Mouse (Mus musculus) E14TG2a.4 (cell line): ENCODE measurements around the gene Odaph.
"Not testable (repeated sequence)": the region's sequence is repeated elsewhere in the genome, so short reads cannot be mapped to it uniquely, and the experiment has no call there.

Experiments used
- H3K27me3 ChIP-seq: 2 replicates; pipeline ENCODE4 v1.6.1; 2014; ENCODE audit warnings: low read length, control low read depth; ENCODE audit not compliant: insufficient read depth
- H3K36me3 ChIP-seq: 2 replicates; pipeline ENCODE4 v1.6.1; 2014; ENCODE audit warnings: low read length, control low read depth; ENCODE audit not compliant: insufficient read depth
- H3K4me1 ChIP-seq: replicated peaks from 2 replicates; pipeline ENCODE4 v1.6.1; 2014; ENCODE audit warnings: low read depth, low read length, control low read depth
- H3K4me3 ChIP-seq: replicated peaks from 2 replicates; pipeline ENCODE4 v1.5.1; 2014; ENCODE audit warnings: mild to moderate bottlenecking, low read length
- H3K9me3 ChIP-seq: 2 replicates; pipeline ENCODE4 v1.6.1; 2014; ENCODE audit warnings: low read length, control low read depth
- CTCF ChIP-seq: conservative IDR thresholded peaks from 2 replicates; pipeline ENCODE4 v1.5.1; 2014; ENCODE audit warnings: low read length
- NANOG ChIP-seq: IDR thresholded peaks from 2 replicates; pipeline ENCODE4 v1.6.1; 2014; ENCODE audit warnings: borderline replicate concordance, low read length, mixed read lengths
- POU5F1 ChIP-seq: IDR thresholded peaks from 2 replicates; pipeline ENCODE4 v1.6.1; 2014; ENCODE audit warnings: low read length, borderline replicate concordance

The Odaph gene

DNA sequence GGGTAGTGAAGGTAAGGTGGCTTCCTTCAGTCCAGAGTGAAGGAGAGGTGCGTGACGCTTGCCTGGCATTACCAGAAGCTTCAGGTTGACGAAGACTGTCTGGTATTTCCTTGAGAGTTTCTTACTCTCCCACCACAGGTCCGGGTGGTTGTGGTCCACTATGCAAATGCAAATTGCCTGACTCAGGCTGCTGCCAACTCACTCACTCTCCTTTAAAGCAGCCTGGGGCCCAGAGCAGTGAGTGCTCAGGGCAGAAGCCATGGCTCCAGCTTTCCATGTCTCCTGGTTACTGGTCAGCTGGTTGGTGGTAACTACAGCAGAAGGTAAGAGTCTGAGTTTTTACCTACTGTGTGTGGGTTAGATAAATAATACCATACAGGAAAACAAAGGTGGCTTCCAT is at the start of gene Odaph:
Gene Odaph, plus strand, starts transcription at position 240 of the 400 bp plus-strand sequence.
- no peak within 1 kb of the TSS for H3K4me3 ChIP-seq
- H3K9me3 ChIP-seq: peaks cover 25% of the 10 kb centered on the region
- no peak for TF ChIP-seq POU5F1
- TF ChIP-seq NANOG: no peak
- TF ChIP-seq CTCF: no peak
- no peaks in the 10 kb centered on the region for H3K36me3 ChIP-seq
- peaks cover 25% of the 10 kb centered on the region for H3K4me1 ChIP-seq
- H3K27me3 ChIP-seq: no peaks in the 10 kb centered on the region

DNA sequence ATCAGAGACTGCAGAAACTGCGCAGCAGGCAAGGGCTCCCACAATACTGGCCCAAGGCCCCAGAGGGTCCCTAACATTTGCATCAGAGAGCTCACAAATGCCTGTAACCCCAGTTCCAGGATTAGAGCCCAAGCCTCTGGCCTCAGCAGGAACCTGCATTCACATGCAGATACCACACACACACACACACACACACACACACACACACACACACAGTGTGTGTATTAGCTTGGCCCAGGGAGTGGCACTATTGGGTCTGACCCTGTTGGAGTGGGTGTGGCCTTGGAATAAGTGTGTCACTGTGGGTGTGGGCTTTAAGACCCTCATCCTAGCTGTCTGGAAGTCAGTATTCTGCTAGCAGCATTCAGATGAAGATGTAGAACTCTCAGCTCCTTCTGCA is 41.7 kb upstream of the Odaph start:
- H3K9me3 ChIP-seq, H3K4me3 ChIP-seq: not testable (repeated sequence)
- Histone ChIP-seq H3K4me1 (peaks cover 60% of the 10 kb centered on the region), H3K27me3 (peaks cover 16% of the 10 kb centered on the region; the same call in 1 of the 2 replicates), H3K36me3 (peaks cover 47% of the 10 kb centered on the region)
- TF ChIP-seq POU5F1 (peak; percentile 65; the same call in 1 of the 2 replicates), NANOG (peak; percentile 40; the same call in 1 of the 2 replicates)

DNA sequence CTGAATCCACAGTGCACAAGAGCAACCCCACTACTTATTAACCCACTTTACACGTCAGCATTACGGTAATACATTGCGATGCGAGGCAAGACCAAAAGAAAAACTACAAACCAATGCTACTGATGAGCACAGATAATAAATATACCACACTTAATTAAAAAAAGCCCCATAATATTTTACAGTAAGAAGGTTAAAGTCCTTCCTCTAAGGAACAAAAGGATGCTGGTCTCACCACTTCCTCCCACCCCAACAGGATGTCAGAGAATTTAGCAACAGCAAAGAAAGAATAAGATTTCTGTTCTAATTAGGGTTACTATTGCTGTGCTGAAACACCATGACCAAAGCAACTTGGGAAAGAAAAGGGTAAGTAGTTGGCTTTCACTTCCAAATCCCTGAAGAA is 40.3 kb upstream of the Odaph start:
- H3K27me3 ChIP-seq: peaks cover 16% of the 10 kb centered on the region; the same call in 1 of the 2 replicates
- no peak overlapping the region for H3K4me3 ChIP-seq
- peaks cover 61% of the 10 kb centered on the region for H3K36me3 ChIP-seq
- H3K4me1 ChIP-seq: peaks cover 60% of the 10 kb centered on the region
- H3K9me3 ChIP-seq: no peaks in the 10 kb centered on the region
- no peak for TF ChIP-seq NANOG
- TF ChIP-seq POU5F1: no peak
- TF ChIP-seq CTCF: no peak

DNA sequence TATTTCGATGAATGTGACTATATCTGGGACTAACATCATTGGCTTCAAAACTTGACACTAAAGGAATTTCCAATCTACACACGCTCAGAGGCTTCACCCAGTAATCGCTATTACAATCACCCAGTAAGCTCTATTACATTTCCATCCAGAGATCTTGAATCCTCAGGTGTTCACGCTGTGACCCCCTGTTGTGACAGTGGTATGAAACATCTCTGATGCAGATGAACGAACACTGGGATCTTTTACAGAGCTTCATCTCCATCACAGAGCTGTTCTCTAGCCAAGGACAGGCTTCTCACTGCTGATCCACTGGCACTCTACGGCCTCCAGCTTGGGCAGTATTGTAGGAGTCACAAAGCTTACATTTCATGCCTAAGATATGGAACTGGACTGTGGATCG is 37.8 kb upstream of the Odaph start:
- TF ChIP-seq POU5F1: no peak
- TF ChIP-seq CTCF: no peak
- peak; percentile 94 for TF ChIP-seq NANOG
- Histone ChIP-seq H3K36me3 (peaks cover 77% of the 10 kb centered on the region), H3K27me3 (peaks cover 4% of the 10 kb centered on the region; the same call in 1 of the 2 replicates), H3K4me1 (peaks cover 52% of the 10 kb centered on the region), H3K9me3 (no peaks in the 10 kb centered on the region), H3K4me3 (no peak overlapping the region)

DNA sequence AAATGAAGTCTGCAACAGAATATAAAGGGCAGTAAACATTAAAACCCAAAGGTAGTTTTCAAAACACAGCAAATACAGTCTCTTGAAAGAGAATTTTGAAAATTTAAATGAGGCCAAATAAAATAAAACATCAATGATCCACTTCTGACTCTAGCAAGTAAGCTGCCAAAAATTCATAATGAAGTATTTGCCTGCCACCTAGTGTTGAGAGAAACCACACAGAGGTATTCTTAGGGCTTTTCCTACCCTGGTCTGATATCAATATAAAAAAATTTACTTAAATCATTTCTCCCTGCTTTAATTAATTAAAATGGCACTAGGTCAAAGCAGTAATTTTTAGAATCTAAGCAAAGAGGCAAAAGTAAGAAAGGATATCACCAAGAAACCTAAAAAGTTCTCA is 35.9 kb upstream of the Odaph start:
- Histone ChIP-seq H3K4me3 (no peak overlapping the region), H3K9me3 (no peaks in the 10 kb centered on the region), H3K4me1 (peaks cover 33% of the 10 kb centered on the region), H3K27me3 (no peaks in the 10 kb centered on the region), H3K36me3 (peaks cover 83% of the 10 kb centered on the region)
- no peak for TF ChIP-seq POU5F1
- TF ChIP-seq NANOG: no peak
- no peak for TF ChIP-seq CTCF

DNA sequence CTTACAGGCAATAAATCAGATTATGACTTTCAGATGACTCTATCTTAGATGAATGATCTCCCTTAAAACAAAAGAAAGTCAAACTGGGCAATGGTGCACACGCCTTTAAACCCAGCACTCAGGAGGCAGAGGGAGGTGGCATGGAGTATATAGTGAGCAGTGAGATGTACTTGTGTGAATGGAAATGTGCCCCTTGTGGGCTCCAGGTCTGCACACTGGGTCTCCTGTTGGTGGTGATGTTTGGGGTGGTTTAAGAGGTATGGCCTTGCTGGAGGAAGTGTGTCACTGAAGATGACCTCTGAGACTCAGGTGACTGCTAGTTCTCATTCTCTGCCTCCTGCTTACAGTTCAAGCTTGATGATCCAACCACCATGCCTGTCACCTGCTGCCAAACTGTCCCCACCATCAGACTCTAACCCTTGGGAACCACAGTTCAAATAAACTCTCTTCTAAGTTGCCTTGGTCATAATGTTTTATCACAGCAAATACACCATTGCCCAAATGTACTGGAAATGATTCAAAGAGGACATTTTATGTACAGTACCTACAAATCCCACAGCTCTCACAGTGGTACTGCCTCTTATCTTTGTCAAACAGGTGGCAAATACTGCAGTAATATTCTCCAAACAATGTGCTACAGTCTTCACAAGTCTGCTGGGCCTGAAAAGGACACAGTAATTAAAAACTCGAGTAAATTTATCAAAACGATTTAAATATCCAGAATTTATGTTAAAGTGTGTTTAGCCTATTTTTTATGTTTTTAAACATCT is 30.1 kb upstream of the Odaph start:
- H3K27me3 ChIP-seq: no peaks in the 10 kb centered on the region
- peaks cover 70% of the 10 kb centered on the region for H3K36me3 ChIP-seq
- peaks cover 17% of the 10 kb centered on the region for H3K4me1 ChIP-seq
- TF ChIP-seq POU5F1 (no peak), NANOG (no peak), CTCF (no peak)
- no peaks in the 10 kb centered on the region for H3K9me3 ChIP-seq
- H3K4me3 ChIP-seq: no peak overlapping the region

DNA sequence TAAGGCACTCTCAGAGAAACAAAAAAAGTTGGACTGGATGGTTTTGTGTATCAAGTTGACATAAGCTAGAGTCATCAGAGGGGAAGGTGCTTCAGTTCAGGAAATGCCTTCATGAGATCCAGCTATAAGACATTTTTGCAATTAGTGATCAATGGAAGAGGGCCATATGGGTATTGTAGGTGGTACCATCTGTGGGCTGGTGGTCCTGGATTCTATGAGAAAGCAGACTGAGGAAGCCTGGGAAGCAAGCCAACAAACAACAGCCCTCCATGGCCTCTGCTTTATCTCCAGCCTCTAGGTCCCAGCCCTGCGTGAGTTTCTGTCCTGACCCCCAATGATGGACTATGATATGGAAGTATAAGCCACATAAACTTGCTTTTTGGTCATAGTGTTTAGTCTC is 28.2 kb upstream of the Odaph start:
- Histone ChIP-seq H3K4me1 (peaks cover 25% of the 10 kb centered on the region), H3K9me3 (no peaks in the 10 kb centered on the region), H3K4me3 (no peak overlapping the region), H3K27me3 (no peaks in the 10 kb centered on the region), H3K36me3 (peaks cover 53% of the 10 kb centered on the region)
- TF ChIP-seq POU5F1: no peak
- TF ChIP-seq CTCF: no peak
- no peak for TF ChIP-seq NANOG

DNA sequence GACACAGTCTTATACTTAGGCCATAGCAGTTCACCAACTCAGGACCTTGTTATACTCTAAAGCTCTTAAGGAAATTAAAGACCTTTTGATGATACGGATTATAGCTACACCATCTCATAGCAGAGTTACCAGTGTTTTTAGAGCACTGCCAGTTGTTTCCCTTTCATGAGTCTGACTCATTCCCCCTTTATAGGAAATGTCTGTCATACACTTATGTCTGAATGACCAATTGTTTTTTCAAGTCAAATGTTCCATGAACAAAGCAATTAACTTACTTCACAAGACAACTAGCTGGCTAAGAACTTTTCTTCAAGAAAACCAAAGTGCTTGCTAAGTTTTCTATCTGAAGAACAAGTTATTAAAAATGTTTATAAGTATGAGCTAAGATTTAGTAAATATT is 27.3 kb upstream of the Odaph start:
- Histone ChIP-seq H3K4me3 (no peak overlapping the region), H3K9me3 (no peaks in the 10 kb centered on the region), H3K36me3 (peaks cover 45% of the 10 kb centered on the region), H3K4me1 (peaks cover 25% of the 10 kb centered on the region), H3K27me3 (no peaks in the 10 kb centered on the region)
- TF ChIP-seq POU5F1 (no peak), NANOG (no peak), CTCF (no peak)

DNA sequence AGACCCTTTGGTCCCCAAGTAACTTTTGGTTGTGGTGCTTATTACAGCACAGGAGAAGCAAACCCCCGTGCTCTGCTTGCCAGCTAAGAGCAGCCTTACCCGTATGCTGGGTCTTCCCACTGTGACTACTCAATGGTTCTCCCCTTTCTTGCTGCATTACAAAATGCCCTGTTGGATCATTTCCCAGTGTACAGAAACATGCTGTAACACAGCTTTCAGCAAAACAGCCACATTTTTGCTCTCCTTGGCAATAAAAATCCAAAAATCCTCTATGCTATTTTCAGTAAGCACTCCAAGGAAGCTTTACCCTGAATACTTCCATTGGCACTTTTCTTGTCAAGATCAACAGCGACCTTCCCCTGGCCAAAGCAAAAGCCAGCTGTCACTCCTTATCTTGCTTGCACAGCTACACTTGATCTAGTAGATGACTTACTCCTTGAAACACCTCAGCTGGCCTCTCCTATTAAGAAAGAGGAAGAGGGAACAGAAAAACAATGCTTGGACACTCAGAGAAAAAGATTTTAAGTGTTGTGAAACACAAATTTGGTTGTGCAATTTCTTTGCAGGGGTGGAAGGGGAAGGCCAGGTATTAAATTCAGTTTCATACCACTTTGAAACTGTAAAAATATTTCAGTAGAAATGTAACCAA is 26.5 kb upstream of the Odaph start:
- H3K36me3 ChIP-seq: peaks cover 44% of the 10 kb centered on the region
- H3K9me3 ChIP-seq: no peaks in the 10 kb centered on the region
- H3K4me1 ChIP-seq: peaks cover 25% of the 10 kb centered on the region
- TF ChIP-seq NANOG (no peak), POU5F1 (no peak), CTCF (no peak)
- H3K4me3 ChIP-seq: no peak overlapping the region
- no peaks in the 10 kb centered on the region for H3K27me3 ChIP-seq
